ENCODE assay signal across 8 mouse cellular contexts in the genomic region with DNA sequence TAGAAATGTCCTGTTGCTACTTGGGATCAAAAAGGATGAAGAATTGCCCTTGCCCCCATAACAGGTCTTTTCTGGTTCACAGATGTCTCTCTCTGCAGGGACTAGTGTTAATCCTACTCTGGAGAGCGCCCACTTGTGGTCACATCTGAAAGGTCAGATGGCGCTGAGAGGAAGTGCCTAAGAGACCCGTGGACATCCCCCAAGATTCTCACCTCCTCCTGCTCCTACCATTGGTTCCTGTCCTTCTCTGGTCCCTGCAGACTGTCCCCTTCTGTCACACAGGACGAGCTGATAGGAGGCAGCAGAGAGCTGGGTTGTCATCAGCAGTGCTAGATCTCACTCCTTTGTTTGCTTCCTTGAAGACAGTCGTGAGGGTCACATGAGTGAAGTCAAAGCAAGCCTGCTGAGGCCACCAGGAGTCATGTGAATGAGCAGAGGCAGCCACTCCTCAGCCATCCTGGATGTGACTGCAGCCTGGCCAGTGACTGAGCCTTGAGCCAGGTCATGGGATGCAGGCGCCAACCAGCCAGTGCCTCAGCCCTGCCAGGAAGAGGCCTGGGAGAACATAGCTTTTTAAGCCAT.
A peak's percentile ranks its signal among the peaks of the same experiment; 100 is the strongest.
DNase-seq lines count a peak whose midpoint lies in the region; ATAC-seq and TF ChIP-seq lines count a peak whose summit lies in the region.
"Had no signal": no experiment of that assay in that cellular context is flagged by ENCODE, and none has a peak within 500 bp of the region (broad histone marks: within the 10 kb centered on the region; RNA-seq: fewer than 3 reads in every experiment).

No protein-coding gene starts in this region.

- H3K27me3 ChIP-seq in G1E (ENCODE audit: insufficient read depth, low read length) = peaks cover 14% of the 10 kb centered on the region
- H3K27me3 ChIP-seq in lung, postnatal 0 days (replicated peaks; ENCODE audit: insufficient read depth, low read length) = no peaks in the 10 kb centered on the region

- H3K4me3 ChIP-seq in layer of hippocampus, adult 2 months = no peak overlapping the region
- H3K4me3 ChIP-seq in G1E (ENCODE audit: low read depth, low read length) = no peak overlapping the region
- H3K4me3 ChIP-seq in lung, postnatal 0 days (ENCODE audit: low read depth, low read length) = no peak overlapping the region
- H3K4me3 ChIP-seq: erythroblast, embryonic 14.5 days had no signal

- no peak overlapping the region for H3K9ac ChIP-seq in lung, postnatal 0 days (replicated peaks; ENCODE audit: low read depth)

- DNase-seq in layer of hippocampus, adult 2 months (ENCODE audit: low spot score in 2 of 2) = peak in 1 of 2 experiments; percentile 36
- DNase-seq in layer of hippocampus, postnatal 36 days = no peak
- DNase-seq in G1E (ENCODE audit: low spot score) = peak; percentile 10
- peak; percentile 30 for DNase-seq in brain, adult 2 months (ENCODE audit: low read depth, low spot score)
- peak; percentile 42 for DNase-seq in lung, postnatal 0 days (ENCODE audit: low spot score)
- DNase-seq in right cerebral cortex, postnatal 14 days = no peak

- no peak for ATAC-seq in G1E (ENCODE audit: extremely low read depth, insufficient number of reproducible peaks, low FRiP score, poor library complexity, severe bottlenecking)
- ATAC-seq in granulocyte monocyte progenitor cell, adult 5-6 weeks (replicated peaks; ENCODE audit: poor library complexity, severe bottlenecking) = peak; percentile 78
- no peak for ATAC-seq in lung, postnatal 0 days

- no peak overlapping the region for H3K4me2 ChIP-seq in lung, postnatal 0 days (replicated peaks; ENCODE audit: low read depth, low read length)

- WGBS in lung, postnatal 0 days = 26% methylated on average over 6 of the region's 6 CpGs

- H3K4me1 ChIP-seq in G1E (ENCODE audit: insufficient read depth, low read depth, low read length) = no peaks in the 10 kb centered on the region
- H3K4me1 ChIP-seq in lung, postnatal 0 days (ENCODE audit: insufficient read depth, low read depth, low read length) = no peaks in the 10 kb centered on the region

- no peaks in the 10 kb centered on the region for H3K9me3 ChIP-seq in G1E (replicated peaks)
- H3K9me3 ChIP-seq in lung, postnatal 0 days (ENCODE audit: low read length) = no peaks in the 10 kb centered on the region

- TF ChIP-seq CTCF in layer of hippocampus, adult 2 months (conservative IDR thresholded peaks at IDR 0.05) = peak; percentile 81
- peak; percentile 59 for TF ChIP-seq CTCF in G1E (IDR thresholded peaks at IDR 0.05; ENCODE audit: low read depth, low read length)
- TF ChIP-seq CTCF in lung, postnatal 0 days (IDR thresholded peaks at IDR 0.05) = peak; percentile 69

- no peak overlapping the region for H3K27ac ChIP-seq in layer of hippocampus, adult 2 months
- H3K27ac ChIP-seq in lung, postnatal 0 days (ENCODE audit: low read length) = no peak overlapping the region

- no peak for TF ChIP-seq EP300 in lung, postnatal 0 days (IDR thresholded peaks at IDR 0.05)

- no peaks in the 10 kb centered on the region for H3K36me3 ChIP-seq in G1E (replicated peaks)
- no peaks in the 10 kb centered on the region for H3K36me3 ChIP-seq in lung, postnatal 0 days (ENCODE audit: insufficient read depth, low read length)

Comparison
In these comparisons a context has a peak if more than half of its experiments do, and no peak if none do; other contexts are left out.
1. DNase-seq: peak in G1E (single experiment), brain, adult 2 months (single experiment) and lung, postnatal 0 days (single experiment); none in layer of hippocampus, postnatal 36 days (0 of 2) and right cerebral cortex, postnatal 14 days (single experiment).
2. Peak in every context shown above with its lines, with median percentiles within 50 percentile points of each other: CTCF ChIP-seq.